Mouse (Mus musculus) heart, embryonic 10.5 days (tissue): ENCODE data around the gene Ankrd60. TPM values are rescaled to one million over a fixed set of nuclear protein-coding genes. Genes with fewer than 3 reads are reported as not detected.

Experiments used
- DNase-seq: peaks from one replicate; pipeline ENCODE4 v3.0.0-alpha.2; 2017; ENCODE audit warnings: low spot score
- H3K27ac ChIP-seq: fragments of 300-500 bp; sonication (generic); 2 replicates; pipeline ENCODE4 v1.5.1; 2016; ENCODE audit warnings: mild to moderate bottlenecking
- H3K27me3 ChIP-seq: fragments of 300-500 bp; sonication (generic); 2 replicates; pipeline ENCODE4 v1.6.1; 2016; ENCODE audit warnings: mild to moderate bottlenecking; ENCODE audit not compliant: poor library complexity, insufficient read depth, severe bottlenecking
- H3K36me3 ChIP-seq: fragments of 300-500 bp; sonication (generic); 2 replicates; pipeline ENCODE4 v1.6.1; 2016; ENCODE audit warnings: mild to moderate bottlenecking, moderate library complexity
- H3K4me1 ChIP-seq: fragments of 300-500 bp; sonication (generic); 2 replicates; pipeline ENCODE4 v1.6.1; 2016; ENCODE audit warnings: mild to moderate bottlenecking
- H3K4me3 ChIP-seq: fragments of 300-500 bp; sonication (generic); 2 replicates; pipeline ENCODE4 v1.5.1; 2016; ENCODE audit warnings: mild to moderate bottlenecking, moderate library complexity
- H3K9me3 ChIP-seq: fragments of 300-500 bp; sonication (generic); 2 replicates; pipeline ENCODE4 v1.6.1; 2016; ENCODE audit warnings: mild to moderate bottlenecking, moderate library complexity
- WGBS: fragments of 180-500 bp; shearing (Covaris S2); methylation state at CpG from one replicate; pipeline ENCODE4 v1.1.7; 2016; 5-methylcytosine and 5-hydroxymethylcytosine counted together
- polyA plus RNA-seq: library from polyadenylated mRNA; unstranded; fragments of >200 nt; fragmentation: Nextera tagmentation; extraction: Ambion mirVana; gene quantifications from 2 replicates; pipeline ENCODE4 v1.2.1, GENCODE M21; 2016

Ankrd60 gene
- not detected in 2 replicates for polyA plus RNA-seq

GRCm38 (mm10) chr2:173577669-173578557, at the start of gene Ankrd60:
Gene Ankrd60 (minus strand): TSS chr2:173578365.
- Histone ChIP-seq H3K27ac (peak within 1 kb of the TSS; percentile 79), H3K27me3 (peaks cover 40% of the 10 kb centered on the region)

GRCm38 (mm10) chr2:173625786-173626185, 47.6 kb upstream of the Ankrd60 start:
- H3K36me3 ChIP-seq = no peaks in the 10 kb centered on the region
- 88% methylated on average over 3 of the region's 3 CpGs for WGBS
- no peak overlapping the region for H3K27ac ChIP-seq
- H3K9me3 ChIP-seq = no peaks in the 10 kb centered on the region
- no peaks in the 10 kb centered on the region for H3K27me3 ChIP-seq
- peaks cover 16% of the 10 kb centered on the region for H3K4me1 ChIP-seq
- H3K4me3 ChIP-seq = no peak overlapping the region
- DNase-seq = no peak

More at GRCm38 (mm10) chr2:173577669-173578557, at the start of gene Ankrd60:
- WGBS = 12% methylated on average over 50 of the region's 58 CpGs
- no peak for DNase-seq
- H3K9me3 ChIP-seq = no peaks in the 10 kb centered on the region
- H3K4me1 ChIP-seq = peaks cover 10% of the 10 kb centered on the region
- H3K36me3 ChIP-seq = no peaks in the 10 kb centered on the region
- H3K4me3 ChIP-seq = peak within 1 kb of the TSS; percentile 69

GRCm38 (mm10) chr2:173624667-173625066, 46.5 kb upstream of the Ankrd60 start:
- Histone ChIP-seq H3K27ac (no peak overlapping the region), H3K9me3 (no peaks in the 10 kb centered on the region), H3K4me3 (no peak overlapping the region), H3K36me3 (no peaks in the 10 kb centered on the region), H3K27me3 (no peaks in the 10 kb centered on the region), H3K4me1 (peaks cover 16% of the 10 kb centered on the region)
- no peak for DNase-seq
- 77% methylated on average over 7 of the region's 7 CpGs for WGBS

GRCm38 (mm10) chr2:173622173-173622601, 44.0 kb upstream of the Ankrd60 start:
- H3K27me3 ChIP-seq = no peaks in the 10 kb centered on the region
- H3K36me3 ChIP-seq = no peaks in the 10 kb centered on the region
- no peak overlapping the region for H3K27ac ChIP-seq
- H3K4me3 ChIP-seq = no peak overlapping the region
- 65% methylated on average over 7 of the region's 7 CpGs for WGBS
- H3K4me1 ChIP-seq = peaks cover 10% of the 10 kb centered on the region
- DNase-seq = no peak
- no peaks in the 10 kb centered on the region for H3K9me3 ChIP-seq

- no peaks in the 10 kb centered on the region for H3K27me3 ChIP-seq
- no peak for DNase-seq
- H3K36me3 ChIP-seq = no peaks in the 10 kb centered on the region
- no peaks in the 10 kb centered on the region for H3K9me3 ChIP-seq
- WGBS = 89% methylated on average over 4 of the region's 4 CpGs
- H3K4me1 ChIP-seq = peaks cover 10% of the 10 kb centered on the region
- H3K27ac ChIP-seq = no peak overlapping the region
- no peak overlapping the region for H3K4me3 ChIP-seq
Observed at GRCm38 (mm10) chr2:173620645-173621044, 42.5 kb upstream of the Ankrd60 start.

GRCm38 (mm10) chr2:173619132-173619531, 41.0 kb upstream of the Ankrd60 start:
- Histone ChIP-seq H3K4me3 (no peak overlapping the region), H3K27ac (no peak overlapping the region), H3K36me3 (peaks cover 9% of the 10 kb centered on the region), H3K27me3 (no peaks in the 10 kb centered on the region), H3K4me1 (peaks cover 6% of the 10 kb centered on the region; the same call in 1 of the 2 replicates), H3K9me3 (no peaks in the 10 kb centered on the region)
- no peak for DNase-seq
- WGBS = 89% methylated on average over 5 of the region's 5 CpGs

GRCm38 (mm10) chr2:173616156-173616555, 38.0 kb upstream of the Ankrd60 start:
- no peak overlapping the region for H3K27ac ChIP-seq
- WGBS = 86% methylated on average over 7 of the region's 7 CpGs
- no peak for DNase-seq
- H3K36me3 ChIP-seq = peaks cover 9% of the 10 kb centered on the region
- H3K27me3 ChIP-seq = no peaks in the 10 kb centered on the region
- no peak overlapping the region for H3K4me3 ChIP-seq
- no peaks in the 10 kb centered on the region for H3K9me3 ChIP-seq
- peaks cover 6% of the 10 kb centered on the region; the same call in 1 of the 2 replicates for H3K4me1 ChIP-seq

GRCm38 (mm10) chr2:173615378-173616081, 37.4 kb upstream of the Ankrd60 start:
- no peaks in the 10 kb centered on the region for H3K27me3 ChIP-seq
- H3K9me3 ChIP-seq = no peaks in the 10 kb centered on the region
- H3K4me3 ChIP-seq = no peak overlapping the region
- WGBS = 90% methylated on average over 11 of the region's 11 CpGs
- H3K4me1 ChIP-seq = peaks cover 7% of the 10 kb centered on the region; the same call in 1 of the 2 replicates
- peaks cover 12% of the 10 kb centered on the region for H3K36me3 ChIP-seq
- no peak for DNase-seq
- H3K27ac ChIP-seq = no peak overlapping the region

GRCm38 (mm10) chr2:173608020-173608958, 30.1 kb upstream of the Ankrd60 start:
- no peaks in the 10 kb centered on the region for H3K27me3 ChIP-seq
- peaks cover 7% of the 10 kb centered on the region; the same call in 1 of the 2 replicates for H3K4me1 ChIP-seq
- no peaks in the 10 kb centered on the region for H3K9me3 ChIP-seq
- no peak overlapping the region for H3K27ac ChIP-seq
- no peak for DNase-seq
- 88% methylated on average over 10 of the region's 10 CpGs for WGBS
- H3K4me3 ChIP-seq = no peak overlapping the region
- H3K36me3 ChIP-seq = peaks cover 20% of the 10 kb centered on the region; the same call in 1 of the 2 replicates

GRCm38 (mm10) chr2:173606415-173606804, 28.2 kb upstream of the Ankrd60 start:
- H3K27ac ChIP-seq = no peak overlapping the region
- no peak for DNase-seq
- 87% methylated on average over 9 of the region's 9 CpGs for WGBS
- peaks cover 32% of the 10 kb centered on the region for H3K36me3 ChIP-seq
- no peak overlapping the region for H3K4me3 ChIP-seq
- H3K27me3 ChIP-seq = no peaks in the 10 kb centered on the region
- H3K4me1 ChIP-seq = peaks cover 3% of the 10 kb centered on the region; the same call in 1 of the 2 replicates
- H3K9me3 ChIP-seq = no peaks in the 10 kb centered on the region

GRCm38 (mm10) chr2:173605713-173606414, 27.7 kb upstream of the Ankrd60 start:
- H3K36me3 ChIP-seq = peaks cover 38% of the 10 kb centered on the region
- no peaks in the 10 kb centered on the region for H3K9me3 ChIP-seq
- WGBS = 77% methylated on average over 12 of the region's 12 CpGs
- H3K4me3 ChIP-seq = no peak overlapping the region
- H3K27ac ChIP-seq = no peak overlapping the region
- H3K4me1 ChIP-seq = no peaks in the 10 kb centered on the region
- no peak for DNase-seq
- H3K27me3 ChIP-seq = no peaks in the 10 kb centered on the region

- no peak overlapping the region for H3K4me3 ChIP-seq
- H3K27me3 ChIP-seq = no peaks in the 10 kb centered on the region
- no peaks in the 10 kb centered on the region for H3K4me1 ChIP-seq
- 91% methylated on average over 1 of the region's 1 CpGs for WGBS
- H3K27ac ChIP-seq = no peak overlapping the region
- no peak for DNase-seq
- H3K9me3 ChIP-seq = no peaks in the 10 kb centered on the region
- H3K36me3 ChIP-seq = peaks cover 33% of the 10 kb centered on the region
Observed at GRCm38 (mm10) chr2:173601861-173602260, 23.7 kb upstream of the Ankrd60 start.
